Mouse (Mus musculus): ENCODE measurements around the gene Gpatch8.

Gene Gpatch8

GRCm38 (mm10) chr11:102495114-102495513, 61.1 kb downstream of the Gpatch8 start:
- DNase-seq: no peak

DNA sequence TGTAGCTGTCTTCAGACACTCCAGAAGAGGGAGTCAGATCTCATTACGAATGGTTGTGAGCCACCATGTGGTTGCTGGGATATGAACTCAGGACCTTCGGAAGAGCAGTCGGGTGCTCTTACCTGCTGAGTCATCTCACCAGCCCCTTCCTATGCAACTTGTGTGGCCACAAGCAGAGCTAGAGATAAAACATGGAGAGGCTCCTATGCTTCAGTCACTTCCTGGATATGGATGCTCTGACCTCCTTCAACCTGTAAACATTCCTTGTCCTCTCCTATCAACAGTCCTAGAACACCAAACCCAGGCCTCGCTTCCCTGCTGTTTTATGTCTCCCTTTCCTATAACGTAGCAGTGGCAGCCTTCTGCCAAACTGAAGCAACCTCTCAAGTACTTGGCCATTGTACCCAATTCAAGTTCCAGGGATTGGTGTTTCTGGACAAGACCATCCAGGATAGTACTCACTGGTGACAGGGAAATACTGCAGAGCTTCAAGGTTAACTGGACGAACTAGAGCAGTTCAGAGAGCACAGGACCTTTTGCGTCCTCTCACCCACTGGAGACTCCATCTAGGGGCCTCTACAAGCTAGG, 62.0 kb downstream of the Gpatch8 start:
- DNase-seq: no peak

GRCm38 (mm10) chr11:102493241-102493640, 63.0 kb downstream of the Gpatch8 start:
- DNase-seq: no peak

- DNase-seq: no peak
These were observed 68.3 kb downstream of the Gpatch8 start for GRCm38 (mm10) chr11:102487901-102488300.

DNA sequence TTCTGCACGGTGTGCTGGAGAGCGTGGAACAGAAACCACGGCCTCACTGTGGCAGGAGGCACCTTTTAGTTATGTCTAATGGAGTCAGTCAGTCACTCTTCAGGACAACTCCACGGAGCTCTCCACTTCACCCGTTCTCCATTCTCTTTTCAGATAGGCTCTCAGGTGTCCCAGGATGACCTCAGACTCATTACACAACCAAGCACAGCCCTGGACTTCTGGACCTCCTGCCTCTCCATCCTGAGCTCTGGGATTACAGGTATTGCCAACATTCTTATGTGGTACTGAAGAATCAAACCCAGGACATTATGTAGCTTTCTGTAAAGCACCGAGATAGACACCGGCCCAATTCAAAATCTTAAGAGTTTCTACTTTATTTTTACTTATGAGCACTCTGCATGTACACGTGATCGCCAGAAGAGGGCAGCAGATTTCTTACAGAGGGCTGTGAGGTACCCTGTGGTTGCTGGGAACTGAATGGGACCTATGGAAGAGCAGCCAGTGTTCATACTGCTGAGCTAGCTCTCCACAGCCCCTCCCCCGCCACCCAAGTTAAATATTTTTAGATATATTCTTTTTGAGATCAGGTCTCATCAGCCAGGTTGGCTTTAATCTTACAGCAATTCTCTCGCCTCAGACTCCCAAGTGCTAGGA, 69.3 kb downstream of the Gpatch8 start:
- DNase-seq: peak; percentile 48

DNA sequence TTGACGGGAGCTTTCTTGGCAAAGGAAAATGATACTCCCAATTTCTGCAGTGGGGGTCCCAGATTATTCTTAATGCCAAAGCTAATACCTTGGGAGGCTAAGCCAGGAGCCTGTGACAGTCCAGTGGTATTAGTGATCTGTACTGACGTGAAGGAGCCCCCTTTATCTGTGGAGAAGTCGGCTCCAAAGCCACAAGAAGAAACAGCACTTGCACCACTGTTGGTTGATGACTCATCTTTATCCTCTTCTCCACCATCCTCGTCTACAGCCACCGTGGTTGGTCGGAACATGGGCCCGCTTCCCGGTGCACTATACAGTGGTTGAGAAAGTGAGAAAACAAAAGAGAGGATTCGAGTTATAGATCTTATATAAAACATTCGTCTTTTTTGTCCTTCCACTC, 74.4 kb downstream of the Gpatch8 start:
- DNase-seq: no peak

DNA sequence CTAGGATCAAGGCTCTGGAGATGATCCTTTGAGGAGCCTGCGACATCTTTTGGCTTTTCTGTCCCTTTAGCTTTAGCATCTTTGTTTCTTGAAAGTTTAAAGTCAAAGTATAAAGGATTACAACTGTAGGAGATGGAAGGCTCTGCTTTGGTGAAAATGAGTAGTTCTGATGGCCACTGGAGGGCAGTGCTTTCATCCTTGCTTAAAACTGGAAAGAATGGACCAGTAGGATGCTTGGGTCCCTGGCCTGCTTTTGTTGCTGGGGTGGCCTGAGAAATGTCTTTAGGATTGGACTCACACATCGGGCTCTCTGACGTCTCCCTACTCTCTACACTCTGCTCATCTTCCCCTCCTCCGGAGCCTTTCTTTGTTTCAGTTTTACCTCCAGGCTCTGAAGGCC, 75.3 kb downstream of the Gpatch8 start:
- DNase-seq: no peak

DNA sequence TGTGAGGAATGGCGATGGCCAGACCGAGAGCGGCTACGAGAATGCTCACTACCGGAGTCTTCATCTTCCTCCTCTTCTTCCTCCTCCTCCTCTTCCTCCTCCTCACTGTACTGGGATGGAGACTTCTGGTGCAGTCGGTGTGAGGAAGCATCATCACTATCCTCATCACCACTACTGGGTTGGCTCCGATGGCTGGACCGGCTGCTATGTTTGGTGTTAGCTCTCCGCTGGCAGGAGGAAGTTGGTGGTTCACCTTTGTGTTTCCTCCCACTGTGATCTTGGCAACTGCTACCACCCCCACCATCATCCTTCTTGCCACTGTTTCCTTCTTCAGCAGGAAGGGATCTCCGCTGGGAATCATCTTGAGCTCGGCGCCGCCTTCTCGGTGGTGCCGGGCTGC, 76.1 kb downstream of the Gpatch8 start:
- no peak for DNase-seq

DNA sequence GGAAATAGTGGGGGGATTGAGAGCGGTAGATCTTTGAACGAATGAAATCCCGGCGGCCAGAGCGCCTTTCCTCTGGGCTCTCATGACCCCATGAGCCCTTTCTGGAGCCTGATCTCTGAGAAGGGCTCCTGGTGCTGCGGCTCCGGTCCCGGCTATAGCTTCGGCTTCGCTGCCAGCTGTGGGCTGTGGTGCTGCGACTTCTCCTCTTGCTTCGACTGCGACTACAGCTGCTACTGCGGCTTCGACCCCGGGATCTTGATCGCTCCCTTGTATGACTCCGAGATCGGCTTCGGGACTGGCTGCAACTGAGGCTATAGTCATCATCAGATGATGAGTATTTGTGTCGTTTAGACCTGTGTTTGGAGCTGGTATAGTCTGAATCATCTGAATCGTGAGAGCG, 76.6 kb downstream of the Gpatch8 start:
- no peak for DNase-seq

GRCm38 (mm10) chr11:102478671-102479070, 77.5 kb downstream of the Gpatch8 start:
- no peak for DNase-seq

- no peak for DNase-seq
These were observed 81.2 kb downstream of the Gpatch8 start for GRCm38 (mm10) chr11:102475027-102475426.

DNA sequence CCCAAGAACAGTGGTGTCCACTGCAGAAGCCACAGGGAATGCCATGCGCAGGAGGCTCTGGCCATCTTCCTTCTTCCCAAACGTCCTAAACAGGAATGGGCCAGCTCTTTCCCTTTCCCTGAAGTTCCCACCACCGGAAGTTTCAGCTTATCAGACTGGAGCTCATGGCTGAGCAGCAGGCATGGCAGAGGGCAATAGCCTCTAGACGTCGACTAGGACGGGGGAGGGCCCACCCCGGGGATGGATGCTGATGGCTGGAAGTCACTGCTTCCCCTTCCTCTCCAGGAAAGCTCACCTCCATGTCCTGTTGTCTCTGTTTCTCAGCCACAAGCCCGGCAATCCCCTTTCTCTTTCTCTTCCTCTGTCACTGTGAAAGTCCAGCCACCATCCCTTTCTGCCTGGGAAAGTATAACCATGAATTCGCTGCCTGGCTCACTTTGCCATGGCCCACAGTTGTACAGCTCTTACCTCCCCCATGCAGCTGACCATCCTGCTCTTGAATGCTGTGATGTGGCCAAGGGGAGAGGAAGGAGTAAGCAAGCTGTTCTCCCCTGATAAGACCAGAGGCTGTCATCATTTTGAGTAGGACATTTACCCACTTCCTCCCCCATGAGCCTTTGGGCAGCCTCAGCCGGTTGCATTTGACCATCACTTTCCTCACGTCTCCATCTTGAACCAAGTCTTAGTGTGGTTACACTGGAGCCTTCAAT, 86.4 kb downstream of the Gpatch8 start, which contains the start of gene Itga2b:
Gene Itga2b (minus strand): TSS at position 475 of the 710 bp plus-strand sequence.
- DNase-seq: peak; percentile 66

DNA sequence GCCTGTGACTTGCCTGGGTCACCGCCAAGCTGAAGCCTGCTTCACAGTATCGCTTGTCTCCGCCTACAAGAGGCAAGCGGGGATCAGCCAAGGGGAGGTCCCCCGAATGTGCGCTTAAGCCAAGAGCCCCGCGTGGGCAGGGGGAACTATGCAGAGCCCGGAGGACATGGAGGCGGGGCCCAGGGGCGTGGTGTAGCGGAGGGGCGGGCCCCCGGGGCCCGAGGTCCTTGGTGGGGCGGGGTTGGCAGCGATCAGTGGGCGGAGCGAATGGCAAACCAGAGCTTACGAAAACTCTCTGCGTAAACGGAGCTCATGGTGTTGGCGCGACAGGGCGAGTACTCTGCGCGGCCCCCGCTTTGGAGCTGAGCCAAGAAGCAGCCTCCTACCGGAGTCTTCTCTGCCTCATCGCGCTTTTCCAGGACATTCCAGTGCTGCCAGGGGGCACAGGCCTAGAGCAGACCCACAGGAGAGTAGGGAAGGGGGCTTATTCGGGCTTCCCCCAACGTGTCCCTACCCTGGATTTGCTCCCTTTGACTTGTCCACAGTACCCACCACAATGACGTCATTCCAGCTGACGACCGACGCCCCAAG, 89.1 kb downstream of the Gpatch8 start:
- peak; percentile 98 for DNase-seq

- DNase-seq: no peak
These were observed 90.3 kb downstream of the Gpatch8 start for GRCm38 (mm10) chr11:102465713-102466436.

DNA sequence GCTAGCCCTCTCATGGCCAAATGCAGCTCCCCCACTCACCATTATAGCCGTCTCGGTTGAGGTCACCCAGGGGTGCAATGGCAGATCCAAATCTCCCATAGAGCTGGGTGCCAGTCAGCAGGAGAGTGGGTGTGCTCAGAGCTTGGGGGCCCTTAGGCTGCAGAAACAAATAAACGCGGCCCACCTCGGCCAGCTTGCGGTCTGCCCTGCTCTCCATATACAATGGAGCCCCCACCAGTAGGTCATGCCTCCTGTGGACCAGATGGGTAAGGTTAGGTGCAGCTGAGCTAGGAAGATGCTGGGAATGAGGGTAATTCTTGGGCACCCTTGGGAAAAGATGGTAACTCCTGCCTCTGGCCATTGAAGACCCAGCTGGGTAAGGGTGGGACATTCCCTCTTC, 91.3 kb downstream of the Gpatch8 start:
- no peak for DNase-seq

GRCm38 (mm10) chr11:102461764-102462163, 94.4 kb downstream of the Gpatch8 start:
- no peak for DNase-seq

GRCm38 (mm10) chr11:102460541-102460940, 95.7 kb downstream of the Gpatch8 start:
- DNase-seq: peak; percentile 57

DNA sequence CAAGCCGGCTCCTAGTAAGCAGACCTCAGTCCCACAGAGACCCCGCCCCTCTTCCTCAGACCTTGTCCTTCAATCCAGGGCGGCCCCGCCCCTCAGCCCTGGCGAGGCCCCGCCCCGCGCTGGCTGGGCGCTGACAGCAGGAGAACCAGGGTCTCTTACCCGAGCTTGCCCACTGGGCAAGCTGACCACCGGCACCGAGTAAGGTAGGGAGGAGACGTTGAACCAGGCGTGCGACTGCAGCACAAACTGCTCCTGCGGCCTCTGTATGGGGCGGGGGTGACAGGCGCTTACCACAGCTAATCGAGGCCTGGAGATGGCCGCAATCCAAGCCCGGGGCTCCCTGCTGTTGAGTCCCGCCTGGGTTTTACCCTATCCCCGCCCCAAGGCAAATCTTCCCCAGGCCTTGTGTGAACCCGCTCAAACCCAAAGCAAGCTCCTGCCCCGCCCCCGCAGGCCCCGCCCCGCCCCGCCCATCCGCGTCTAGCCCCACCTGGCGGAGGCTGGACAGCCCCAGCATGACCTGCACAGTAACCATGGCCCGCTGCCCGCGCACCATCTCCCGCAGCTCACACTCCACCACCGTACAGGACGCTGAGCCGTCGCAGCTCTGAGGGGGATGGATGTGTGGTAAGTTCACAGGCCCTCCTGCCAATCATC, 100.3 kb downstream of the Gpatch8 start:
- DNase-seq: peak; percentile 87

DNA sequence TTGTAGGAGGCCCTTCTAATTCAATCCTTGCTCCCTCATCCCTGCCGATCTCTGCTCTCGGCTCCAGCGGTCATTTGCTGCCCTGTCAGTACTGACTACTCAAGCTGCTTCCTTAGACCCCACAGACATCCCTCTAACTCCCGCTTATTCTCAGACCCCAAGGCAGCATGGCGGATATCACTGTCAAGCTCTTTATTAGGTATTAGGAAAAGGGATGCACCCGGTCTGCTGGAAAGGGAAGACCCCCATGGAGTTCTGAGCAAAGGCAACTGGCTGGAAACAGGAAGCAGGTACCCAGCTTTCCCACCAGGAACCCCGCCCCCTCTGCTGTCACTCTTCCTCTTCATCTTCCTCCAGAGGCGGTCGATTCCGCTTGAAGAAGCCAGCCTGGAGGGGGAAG, 103.1 kb downstream of the Gpatch8 start:
- no peak for DNase-seq

DNA sequence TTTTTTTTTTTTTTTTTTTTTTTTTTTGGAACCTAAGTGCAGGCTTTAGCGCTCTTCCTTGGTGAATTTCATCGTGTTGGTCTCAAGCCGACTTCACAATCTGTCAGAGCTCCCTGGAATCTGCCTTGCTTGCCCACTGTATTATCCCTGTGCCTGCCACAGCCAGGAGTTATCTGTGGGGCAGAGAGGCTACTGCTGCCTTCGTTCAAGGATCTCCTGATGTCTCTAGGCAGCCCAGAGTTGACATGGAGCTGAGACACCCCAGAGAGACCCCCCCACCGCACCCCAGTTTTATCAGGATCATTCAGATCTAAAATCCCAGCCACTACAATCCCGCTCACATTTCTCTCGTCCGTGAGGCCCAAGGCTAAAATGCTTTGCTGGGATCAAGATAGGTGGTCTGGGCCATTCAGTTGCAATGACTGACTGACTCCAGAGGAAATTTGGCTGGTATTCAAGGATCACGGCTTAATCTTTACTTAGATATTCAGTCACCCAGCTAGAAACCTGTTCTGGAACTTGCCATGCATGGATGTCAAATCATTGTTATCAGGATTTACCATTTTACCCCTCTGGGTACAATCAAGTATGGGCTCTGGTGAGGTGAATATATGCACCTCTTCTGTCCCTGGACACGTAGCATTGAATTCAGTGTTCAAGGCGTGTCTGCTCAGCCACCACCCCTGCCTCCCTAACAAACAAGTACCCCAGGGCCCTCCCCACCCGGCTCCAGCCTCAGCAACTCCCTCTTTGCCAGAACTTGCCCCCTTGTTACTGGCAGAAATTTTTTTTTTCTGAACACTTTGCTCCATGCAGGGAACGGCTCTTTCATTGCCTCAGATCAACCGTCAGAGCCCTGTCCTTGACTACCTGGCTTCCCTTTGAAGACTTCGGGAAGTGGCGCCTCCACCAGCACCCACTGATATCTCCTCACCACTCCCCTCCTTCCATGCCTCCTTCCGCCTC, 106.9 kb downstream of the Gpatch8 start:
- no peak for DNase-seq

DNA sequence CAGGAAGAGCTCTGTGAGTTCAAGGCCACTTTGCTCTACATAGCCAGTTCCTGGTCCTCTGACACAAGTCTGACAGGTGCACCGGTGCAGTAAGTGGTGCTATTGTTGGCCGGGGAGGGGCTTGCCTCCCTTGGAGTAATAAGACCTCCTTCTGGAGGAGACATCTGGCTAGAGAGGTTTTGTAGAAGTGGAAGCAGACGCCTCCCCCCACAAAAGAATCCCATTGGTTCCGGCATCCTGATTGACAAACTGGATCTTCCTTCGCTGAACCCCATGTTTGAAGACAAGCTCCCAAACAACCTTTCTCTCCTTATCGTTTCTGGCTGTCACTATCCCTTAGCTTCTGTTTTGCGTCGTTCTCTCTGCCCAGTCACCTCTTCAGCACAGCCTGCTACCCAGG, 107.9 kb downstream of the Gpatch8 start:
- DNase-seq: no peak

All from liver (tissue).